Mouse (Mus musculus) ES-Bruce4 (cell line): ENCODE measurements at regions not wholly inside any gene's neighbourhood (a gene's known extent, or its start where the extent isn't known, plus 50 kb on each side); places are given as distances from the start of the nearest gene placed in this dataset.
"Not testable (repeated sequence)": the region's sequence is repeated elsewhere in the genome, so short reads cannot be mapped to it uniquely, and the experiment has no call there.

Experiments used
- H3K27ac ChIP-seq: 2 replicates; pipeline ENCODE4 v1.5.1; 2012; ENCODE audit warnings: low read length, inconsistent platforms; ENCODE audit not compliant: insufficient read depth
- H3K27me3 ChIP-seq: 2 replicates; pipeline ENCODE4 v1.6.1; 2012; ENCODE audit warnings: mild to moderate bottlenecking, low read length, inconsistent platforms; ENCODE audit not compliant: control insufficient read depth, poor library complexity, insufficient read depth, severe bottlenecking
- H3K36me3 ChIP-seq: 2 replicates; pipeline ENCODE4 v1.6.1; 2012; ENCODE audit warnings: inconsistent platforms, mild to moderate bottlenecking, low read length, moderate library complexity; ENCODE audit not compliant: control insufficient read depth, poor library complexity, insufficient read depth, severe bottlenecking
- H3K4me1 ChIP-seq: one replicate; pipeline ENCODE4 v1.8.1; 2011; ENCODE audit warnings: low read length; ENCODE audit not compliant: control insufficient read depth, insufficient read depth
- H3K4me3 ChIP-seq: 2 replicates; pipeline ENCODE4 v1.5.1; 2011; ENCODE audit warnings: low read depth, mild to moderate bottlenecking, low read length
- H3K9ac ChIP-seq: 2 replicates; pipeline ENCODE4 v1.6.1; 2012; ENCODE audit warnings: low read depth, mild to moderate bottlenecking, inconsistent platforms; ENCODE audit not compliant: poor library complexity, severe bottlenecking
- H3K9me3 ChIP-seq: replicated peaks from 2 replicates; pipeline ENCODE4 v1.6.1; 2012; ENCODE audit warnings: mild to moderate bottlenecking, low read length, inconsistent platforms; ENCODE audit not compliant: control insufficient read depth, poor library complexity, insufficient read depth, severe bottlenecking
- CTCF ChIP-seq: IDR thresholded peaks from one replicate; pipeline ENCODE4 v1.8.1; 2011; ENCODE audit warnings: low read depth, low read length
- EP300 ChIP-seq: IDR thresholded peaks from 2 replicates; pipeline ENCODE4 v1.6.1; 2011; ENCODE audit warnings: low read depth, low read length; ENCODE audit not compliant: insufficient read depth
- POLR2A ChIP-seq: IDR thresholded peaks from one replicate; pipeline ENCODE4 v1.8.1; 2011; ENCODE audit warnings: low read length; ENCODE audit not compliant: insufficient read depth

DNA sequence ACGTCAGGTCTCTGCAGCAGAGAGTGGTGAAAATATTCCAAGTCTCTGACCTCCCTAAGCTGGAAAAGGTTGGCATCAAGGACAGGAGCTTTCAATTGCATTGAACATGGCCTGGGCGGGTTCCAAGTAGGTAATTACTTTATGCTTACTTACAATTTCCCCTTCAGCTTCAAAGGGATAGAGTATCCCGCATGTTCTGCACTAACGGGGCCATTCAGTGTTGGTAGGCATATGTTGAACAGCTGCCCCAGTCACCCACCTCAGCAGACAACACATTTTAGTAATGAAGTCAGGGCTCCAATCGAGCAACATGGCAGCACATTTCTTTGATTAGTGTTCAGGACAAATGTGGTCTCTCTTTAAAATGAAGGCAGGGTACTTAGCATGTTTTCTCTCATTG is 366.2 kb downstream of the Sec16b start:
- Histone ChIP-seq H3K4me1 (no peaks in the 10 kb centered on the region), H3K9me3 (no peaks in the 10 kb centered on the region), H3K36me3 (no peaks in the 10 kb centered on the region), H3K27ac (no peak overlapping the region), H3K4me3 (no peak overlapping the region), H3K9ac (no peak overlapping the region), H3K27me3 (no peaks in the 10 kb centered on the region; the same call in 1 of the 2 replicates)
- TF ChIP-seq EP300 (no peak), CTCF (no peak), POLR2A (no peak)

DNA sequence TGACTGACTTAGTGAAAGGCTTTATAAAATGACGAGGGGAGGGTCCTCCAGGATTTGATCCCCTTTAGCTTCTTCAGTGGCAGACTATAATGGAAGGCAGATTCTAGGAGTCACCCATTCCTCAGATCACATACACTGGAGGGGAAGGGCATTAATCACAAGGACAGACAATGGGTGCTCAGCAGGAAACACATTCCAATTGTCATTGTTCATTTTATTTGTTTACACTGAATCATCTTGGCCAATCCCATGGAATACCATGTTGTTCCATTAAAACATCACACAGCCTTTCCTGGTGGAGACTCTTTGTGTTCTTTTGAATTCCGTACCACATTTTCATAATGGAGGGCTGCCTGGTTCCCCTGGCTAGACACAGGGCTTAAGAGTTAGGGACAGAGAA is 368.5 kb downstream of the Sec16b start:
- H3K4me1 ChIP-seq, result no peaks in the 10 kb centered on the region
- H3K27ac ChIP-seq, result no peak overlapping the region
- H3K27me3 ChIP-seq, result no peaks in the 10 kb centered on the region; the same call in 1 of the 2 replicates
- no peak overlapping the region for H3K9ac ChIP-seq
- TF ChIP-seq POLR2A (no peak), CTCF (no peak), EP300 (no peak)
- H3K4me3 ChIP-seq, result no peak overlapping the region
- H3K36me3 ChIP-seq, result no peaks in the 10 kb centered on the region
- no peaks in the 10 kb centered on the region for H3K9me3 ChIP-seq

DNA sequence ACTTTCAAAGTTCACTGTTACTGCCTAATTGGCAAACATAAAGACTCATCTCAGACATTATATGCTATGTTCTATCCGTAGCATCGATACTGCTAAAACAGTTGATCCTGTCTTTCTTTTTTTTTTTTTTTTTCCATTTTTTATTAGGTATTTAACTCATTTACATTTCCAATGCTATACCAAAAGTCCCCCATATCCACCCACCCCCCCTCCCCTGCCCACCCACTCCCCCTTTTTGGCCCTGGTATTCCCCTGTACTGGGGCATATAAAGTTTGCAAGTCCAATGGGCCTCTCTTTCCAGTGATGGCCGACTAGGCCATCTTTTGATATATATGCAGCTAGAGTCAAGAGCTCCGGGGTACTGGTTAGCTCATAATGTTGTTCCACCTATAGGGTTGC is 370.6 kb downstream of the Sec16b start:
- H3K9ac ChIP-seq, H3K9me3 ChIP-seq, H3K4me3 ChIP-seq, H3K27me3 ChIP-seq, H3K36me3 ChIP-seq, H3K4me1 ChIP-seq, H3K27ac ChIP-seq: not testable (repeated sequence)

GRCm38 (mm10) chr1:157887146-157887545 is 380.6 kb downstream of the Sec16b start:
- no peaks in the 10 kb centered on the region for H3K9me3 ChIP-seq
- no peak overlapping the region for H3K9ac ChIP-seq
- H3K4me1 ChIP-seq, result no peaks in the 10 kb centered on the region
- no peaks in the 10 kb centered on the region for H3K27me3 ChIP-seq
- no peak overlapping the region for H3K27ac ChIP-seq
- TF ChIP-seq CTCF, result no peak
- TF ChIP-seq EP300, result no peak
- no peak for TF ChIP-seq POLR2A
- no peak overlapping the region for H3K4me3 ChIP-seq
- H3K36me3 ChIP-seq, result no peaks in the 10 kb centered on the region

DNA sequence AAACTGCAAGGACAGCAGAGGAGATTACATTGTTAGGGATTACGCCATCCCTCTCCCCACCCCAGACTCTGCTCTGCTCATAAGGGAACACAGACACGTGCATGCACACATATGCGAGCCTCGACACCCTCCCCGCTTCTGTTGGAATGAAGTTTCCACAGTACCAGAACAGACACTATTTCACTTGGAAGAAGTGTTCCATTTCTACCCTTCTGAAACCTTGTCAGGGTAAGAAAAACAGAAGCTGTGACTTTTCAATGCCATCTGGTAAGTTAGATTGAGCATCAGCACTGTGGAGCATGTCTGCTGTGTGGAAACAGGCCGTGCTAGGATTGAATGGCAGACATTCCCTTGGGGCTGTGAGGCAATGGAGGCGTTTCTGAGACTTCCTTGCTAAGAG is 382.0 kb downstream of the Sec16b start:
- TF ChIP-seq CTCF (no peak), POLR2A (no peak), EP300 (no peak)
- H3K4me3 ChIP-seq, result no peak overlapping the region
- H3K36me3 ChIP-seq, result no peaks in the 10 kb centered on the region
- H3K4me1 ChIP-seq, result no peaks in the 10 kb centered on the region
- H3K27ac ChIP-seq, result no peak overlapping the region
- H3K27me3 ChIP-seq, result no peaks in the 10 kb centered on the region
- no peaks in the 10 kb centered on the region for H3K9me3 ChIP-seq
- no peak overlapping the region for H3K9ac ChIP-seq

DNA sequence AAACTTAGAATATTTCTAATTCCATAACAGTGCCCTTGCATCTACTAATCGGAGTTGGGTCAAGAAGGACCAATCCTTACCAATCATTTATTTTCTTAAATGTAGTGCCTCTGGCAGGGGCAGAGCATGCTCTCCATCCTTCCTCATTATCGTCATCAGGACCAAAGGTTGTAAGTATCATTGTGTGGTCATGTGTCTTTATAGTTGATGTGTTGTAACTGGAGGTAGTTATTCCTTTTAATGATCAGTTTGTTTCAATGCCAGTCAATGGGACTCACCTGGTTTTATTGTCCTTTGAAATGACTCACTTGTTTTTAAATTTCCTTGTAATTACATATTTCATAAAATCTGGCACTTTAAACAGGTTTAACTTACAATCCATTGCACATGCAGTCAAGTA is 399.6 kb downstream of the Sec16b start:
- no peak for TF ChIP-seq POLR2A
- TF ChIP-seq CTCF, result no peak
- TF ChIP-seq EP300, result no peak
- no peaks in the 10 kb centered on the region for H3K4me1 ChIP-seq
- no peaks in the 10 kb centered on the region for H3K36me3 ChIP-seq
- no peak overlapping the region for H3K9ac ChIP-seq
- no peaks in the 10 kb centered on the region for H3K9me3 ChIP-seq
- no peaks in the 10 kb centered on the region for H3K27me3 ChIP-seq
- no peak overlapping the region for H3K27ac ChIP-seq
- no peak overlapping the region for H3K4me3 ChIP-seq
